Mouse (Mus musculus) CH12.LX (cell line): Measurements from ENCODE around the gene Kctd20. TPM values are rescaled to one million over a fixed set of nuclear protein-coding genes. Genes with fewer than 3 reads are reported as not detected.

Experiments used
- DNase-seq: peaks from one replicate; pipeline ENCODE4 v3.0.0-alpha.2; 2013; ENCODE audit errors: extremely low read depth
- H3K27ac ChIP-seq: 2 replicates; pipeline ENCODE4 v1.5.1; 2012; ENCODE audit warnings: low read depth, mild to moderate bottlenecking, control low read depth, moderate library complexity; ENCODE audit not compliant: insufficient read depth
- H3K27me3 ChIP-seq: replicated peaks from 2 replicates; pipeline ENCODE3; 2012; ENCODE audit warnings: inconsistent platforms
- H3K36me3 ChIP-seq, 2 experiments: replicated peaks in 1 of 2; 2 replicates each; pipeline versions ENCODE3 to v1.6.1; 2012; ENCODE audit warnings: inconsistent platforms in 1 of 2, low read length in 1 of 2, mild to moderate bottlenecking in 1 of 2, mixed read lengths in 1 of 2, moderate library complexity in 1 of 2; ENCODE audit not compliant: control insufficient read depth in 1 of 2, insufficient read depth in 1 of 2
- H3K4me1 ChIP-seq, 2 experiments: 2 replicates each; pipeline ENCODE4 v1.6.1; 2012; ENCODE audit warnings: inconsistent platforms in 1 of 2, moderate library complexity in 1 of 2; ENCODE audit not compliant: insufficient read depth in 2 of 2, control insufficient read depth in 1 of 2
- H3K4me2 ChIP-seq: 2 replicates; pipeline ENCODE4 v1.6.1; 2012; ENCODE audit warnings: low read depth, mild to moderate bottlenecking, control low read depth; ENCODE audit not compliant: poor library complexity, insufficient read depth, severe bottlenecking
- H3K4me3 ChIP-seq, 3 experiments: fragments of 150-350 bp in 1 of 3; sonication (generic) in 1 of 3; replicated peaks in 1 of 3; 2 replicates each; pipeline versions ENCODE3 to v1.5.1; 2011 to 2012; ENCODE audit warnings: low read depth in 2 of 3, low read length in 2 of 3, mild to moderate bottlenecking in 2 of 3, moderate library complexity in 2 of 3, control low read depth in 1 of 3, improper control_type of control experiment in 1 of 3, inconsistent platforms in 1 of 3, mixed read lengths in 1 of 3; ENCODE audit not compliant: poor library complexity in 1 of 3
- H3K79me2 ChIP-seq: replicated peaks from 2 replicates; pipeline ENCODE4 v1.6.1; 2012; ENCODE audit warnings: mild to moderate bottlenecking, moderate library complexity; ENCODE audit not compliant: control insufficient read depth, poor library complexity, insufficient read depth, severe bottlenecking; ENCODE audit errors: extremely low read depth
- H3K9ac ChIP-seq: 2 replicates; pipeline ENCODE4 v1.6.1; 2012; ENCODE audit warnings: low read depth, mild to moderate bottlenecking, control low read depth, moderate library complexity; ENCODE audit not compliant: insufficient read depth
- H3K9me3 ChIP-seq: replicated peaks from 2 replicates; pipeline ENCODE3; 2012; ENCODE audit warnings: low read length, inconsistent platforms, mixed read lengths
- CHD2 ChIP-seq: IDR thresholded peaks from 2 replicates; pipeline ENCODE4 v1.6.1; 2011; ENCODE audit warnings: low read length, improper control_type of control experiment
- CTCF ChIP-seq, 2 experiments: IDR thresholded peaks in 1 of 2; conservative IDR thresholded peaks in 1 of 2; 2 replicates each; pipeline ENCODE4 v1.5.1; 2011 to 2012; ENCODE audit warnings: low read depth in 2 of 2, low read length in 2 of 2, improper control_type of control experiment in 1 of 2, inconsistent platforms in 1 of 2, mild to moderate bottlenecking in 1 of 2, moderate library complexity in 1 of 2
- E2F4 ChIP-seq: IDR thresholded peaks from 2 replicates; pipeline ENCODE4 v1.6.1; 2011; ENCODE audit warnings: low read depth, low read length, improper control_type of control experiment; ENCODE audit not compliant: insufficient replicate concordance
- ETS1 ChIP-seq: conservative IDR thresholded peaks from 2 replicates; pipeline ENCODE4 v1.6.1; 2012; ENCODE audit warnings: low read depth, mild to moderate bottlenecking, inconsistent platforms, low read length, improper control_type of control experiment, moderate library complexity
- GABPA ChIP-seq: IDR thresholded peaks from 2 replicates; pipeline ENCODE4 v1.6.1; 2012; ENCODE audit warnings: low read depth, low read length, improper control_type of control experiment, inconsistent platforms; ENCODE audit not compliant: insufficient replicate concordance
- IRF4 ChIP-seq: IDR thresholded peaks from 2 replicates; pipeline ENCODE4 v1.6.1; 2014; ENCODE audit warnings: low read depth, mild to moderate bottlenecking, inconsistent platforms, low read length, improper control_type of control experiment
- JUN ChIP-seq: IDR thresholded peaks from 2 replicates; pipeline ENCODE4 v1.6.1; 2011; ENCODE audit warnings: low read depth, mild to moderate bottlenecking, low read length, improper control_type of control experiment, moderate library complexity; ENCODE audit not compliant: insufficient read depth
- KAT2A ChIP-seq: IDR thresholded peaks from 2 replicates; pipeline ENCODE4 v1.6.1; 2012; ENCODE audit warnings: low read length, improper control_type of control experiment, inconsistent platforms; ENCODE audit not compliant: insufficient replicate concordance
- MAZ ChIP-seq: IDR thresholded peaks from 2 replicates; pipeline ENCODE4 v1.6.1; 2012; ENCODE audit warnings: low read depth, mild to moderate bottlenecking, inconsistent platforms, low read length, improper control_type of control experiment, moderate library complexity
- MXI1 ChIP-seq: IDR thresholded peaks from 2 replicates; pipeline ENCODE4 v1.6.1; 2011; ENCODE audit warnings: mild to moderate bottlenecking, low read depth, low read length, improper control_type of control experiment
- MYC ChIP-seq: IDR thresholded peaks from 2 replicates; pipeline ENCODE4 v1.6.1; 2011; ENCODE audit warnings: low read depth, mild to moderate bottlenecking, improper control_type of control experiment, low read length
- NELFE ChIP-seq: IDR thresholded peaks from 2 replicates; pipeline ENCODE4 v1.6.1; 2011; ENCODE audit warnings: low read depth, low read length, improper control_type of control experiment
- NRF1 ChIP-seq: IDR thresholded peaks from 2 replicates; pipeline ENCODE4 v1.6.1; 2014; ENCODE audit warnings: low read depth, mild to moderate bottlenecking, inconsistent platforms, low read length, improper control_type of control experiment, moderate library complexity
- PAX5 ChIP-seq: IDR thresholded peaks from 2 replicates; pipeline ENCODE4 v1.6.1; 2012; ENCODE audit warnings: low read length, inconsistent platforms, mixed read lengths
- POLR2A ChIP-seq: IDR thresholded peaks from 2 replicates; pipeline ENCODE4 v1.6.1; 2011; ENCODE audit warnings: low read depth, mild to moderate bottlenecking, improper control_type of control experiment, low read length
- RAD21 ChIP-seq: IDR thresholded peaks from 2 replicates; pipeline ENCODE4 v1.6.1; 2011; ENCODE audit warnings: low read depth, mild to moderate bottlenecking, low read length, improper control_type of control experiment, moderate library complexity
- SIN3A ChIP-seq: IDR thresholded peaks from 2 replicates; pipeline ENCODE4 v1.6.1; 2012; ENCODE audit warnings: low read length, improper control_type of control experiment, inconsistent platforms
- SMC3 ChIP-seq: IDR thresholded peaks from 2 replicates; pipeline ENCODE4 v1.6.1; 2011; ENCODE audit warnings: low read depth, low read length, improper control_type of control experiment
- TBP ChIP-seq: conservative IDR thresholded peaks from 2 replicates; pipeline ENCODE4 v1.6.1; 2011; ENCODE audit warnings: low read depth, low read length, improper control_type of control experiment
- USF2 ChIP-seq: conservative IDR thresholded peaks from 2 replicates; pipeline ENCODE4 v1.6.1; 2011; ENCODE audit warnings: low read depth, low read length, improper control_type of control experiment
- ZC3H11A ChIP-seq: IDR thresholded peaks from 2 replicates; pipeline ENCODE4 v1.6.1; 2012; ENCODE audit warnings: low read depth, mild to moderate bottlenecking, inconsistent platforms, low read length, improper control_type of control experiment
- ZKSCAN1 ChIP-seq: IDR thresholded peaks from 2 replicates; pipeline ENCODE4 v1.6.1; 2012; ENCODE audit warnings: low read depth, inconsistent platforms, low read length, improper control_type of control experiment, borderline replicate concordance
- ZMIZ1 ChIP-seq: IDR thresholded peaks from 2 replicates; pipeline ENCODE4 v1.6.1; 2012; ENCODE audit warnings: low read depth, mild to moderate bottlenecking, inconsistent platforms, low read length, improper control_type of control experiment
- dilution Hi-C: fragments of 300-500 bp; cut with MboI; formaldehyde crosslinking; loops from 2 replicates; pipeline ENCODE4 v1.14.3; 2020; ENCODE audit warnings: low sequenced_read_pairs; ENCODE audit not compliant: extremely low pct_unique_long_range_greater_than_20kb, extremely low pct_ligation_motif_present
- in situ Hi-C: fragments of 300-500 bp; cut with MboI; formaldehyde crosslinking; loops from 3 replicates; pipeline ENCODE4 v1.14.3; 2019; ENCODE audit warnings: low sequenced_read_pairs, low pct_ligation_motif_present, low pct_unique_long_range_greater_than_20kb, mixed read lengths
- polyA plus RNA-seq: library from polyadenylated mRNA; unstranded; fragments of >175 nt; gene quantifications from 2 replicates; pipeline ENCODE4 v1.2.1, GENCODE M21; 2012; ENCODE audit warnings: low read depth; ENCODE audit not compliant: insufficient read length
- total RNA-seq, 2 experiments: library from RNA; depleted of rRNA; stranded (reverse); fragments of 300-350 nt in 1 of 2; fragments of >200 nt in 1 of 2; gene quantifications; 2 replicates each; pipeline ENCODE4 v1.2.3; 2012 to 2014

The Kctd20 gene
- total and polyA plus RNA-seq, 3 experiments: 40.1 to 85.2 (median 68.5) TPM

DNA sequence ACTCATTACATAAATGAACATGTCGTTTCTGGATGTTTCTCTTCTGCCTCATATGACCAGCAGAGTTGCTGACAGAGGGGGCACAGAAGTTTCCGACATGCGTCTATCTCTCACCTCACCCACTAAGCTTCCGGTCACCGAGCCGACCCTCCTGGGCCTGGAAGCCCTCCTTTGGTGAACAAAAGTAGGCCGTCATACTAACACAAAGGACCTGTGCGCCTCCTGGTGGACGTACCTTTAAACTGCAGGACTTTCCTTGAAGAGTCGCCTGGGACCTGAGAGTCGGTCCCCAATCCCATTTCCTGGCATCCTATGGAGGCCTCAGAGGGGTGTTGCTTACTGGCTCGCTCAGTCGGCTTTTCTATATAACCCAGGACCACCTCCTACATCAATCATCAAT lies 25.4 kb upstream of the Kctd20 start:
- Histone ChIP-seq H3K4me3 (no peak overlapping the region), H3K9ac (no peak overlapping the region), H3K79me2 (no peaks in the 10 kb centered on the region), H3K9me3 (no peaks in the 10 kb centered on the region), H3K36me3 (no peaks in the 10 kb centered on the region), H3K27ac (no peak overlapping the region; the same call in 1 of the 2 replicates), H3K4me2 (no peak overlapping the region), H3K27me3 (no peaks in the 10 kb centered on the region), H3K4me1 (peaks cover 16 to 32% of the 10 kb centered on the region in 2 experiments)
- 0 out of 2 replicates have a peak, but pooled peaks have one; percentile 21 for TF ChIP-seq CHD2
- no peak for TF ChIP-seq NRF1
- TF ChIP-seq RAD21: peak; percentile 85
- TF ChIP-seq PAX5: no peak
- TF ChIP-seq CTCF (conservative IDR thresholded peaks at IDR 0.05 in 1 of 2, IDR thresholded peaks at IDR 0.05 in 1 of 2; ENCODE audit: low read depth in 2 of 2, low read length in 2 of 2): peak; percentile 77 to 95
- TF ChIP-seq POLR2A: no peak
- no peak for TF ChIP-seq IRF4
- TF ChIP-seq ZMIZ1: no peak
- no peak for TF ChIP-seq GABPA
- TF ChIP-seq ETS1: no peak
- peak; percentile 56 for TF ChIP-seq ZC3H11A
- TF ChIP-seq ZKSCAN1: no peak
- TF ChIP-seq MAZ: no peak
- no peak for TF ChIP-seq JUN
- TF ChIP-seq MXI1: no peak
- TF ChIP-seq SIN3A: no peak
- TF ChIP-seq MYC: no peak
- TF ChIP-seq KAT2A: no peak
- peak; percentile 95 for TF ChIP-seq SMC3
- no peak for TF ChIP-seq TBP
- no peak for TF ChIP-seq E2F4
- no peak for TF ChIP-seq USF2
- dilution Hi-C loops: no loop called here
- peak; percentile 74 for DNase-seq
- in situ Hi-C loops: no loop called here

DNA sequence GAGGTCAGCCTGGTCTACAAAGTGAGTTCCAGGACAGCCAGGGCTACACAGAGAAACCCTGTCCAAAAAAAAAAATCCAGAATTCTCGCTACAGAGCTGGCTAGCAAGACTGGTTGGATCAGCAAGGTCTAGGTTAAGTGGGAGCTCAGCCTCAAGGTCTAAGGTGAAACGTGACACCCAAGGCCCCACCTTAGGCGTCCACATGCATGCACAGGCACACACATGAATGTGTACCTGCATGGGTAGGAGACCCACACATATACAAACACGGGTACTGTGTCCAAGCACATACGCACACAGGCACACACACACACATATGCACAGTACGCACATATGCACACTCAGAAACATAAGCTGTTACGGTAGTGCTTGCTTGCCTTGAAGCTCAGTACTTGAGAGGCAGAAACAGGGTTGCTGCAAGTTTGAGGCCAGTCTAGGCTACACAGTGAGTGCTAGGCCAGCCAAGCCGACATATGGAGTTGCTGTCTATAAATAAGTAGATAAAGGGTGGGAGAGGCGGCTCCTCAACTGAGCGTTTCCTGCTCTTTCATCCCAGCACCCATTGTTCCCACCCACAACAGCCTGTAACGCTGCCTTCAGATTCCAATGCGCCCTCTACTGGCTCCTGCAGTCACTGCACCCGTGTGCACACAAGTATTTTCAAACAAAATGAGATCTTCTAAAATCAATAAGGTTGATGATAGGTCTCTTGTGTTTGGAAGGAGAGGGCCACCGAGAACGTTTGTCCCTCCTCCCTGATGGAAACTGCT lies 24.7 kb upstream of the Kctd20 start:
- peak; percentile 81 to 86 for TF ChIP-seq CTCF (conservative IDR thresholded peaks at IDR 0.05 in 1 of 2, IDR thresholded peaks at IDR 0.05 in 1 of 2; ENCODE audit: low read depth in 2 of 2, low read length in 2 of 2)
- no peak for TF ChIP-seq NELFE
- TF ChIP-seq SMC3: peak; percentile 53
- peak; percentile 29 for TF ChIP-seq RAD21
- H3K4me2 ChIP-seq: no peak overlapping the region
- H3K9ac ChIP-seq: no peak overlapping the region
- dilution Hi-C loops: no loop called here
- peaks cover 16 to 32% of the 10 kb centered on the region in 2 experiments for H3K4me1 ChIP-seq
- DNase-seq: peak; percentile 56
- H3K9me3 ChIP-seq: no peaks in the 10 kb centered on the region
- no peak overlapping the region for H3K27ac ChIP-seq
- no peaks in the 10 kb centered on the region for H3K79me2 ChIP-seq
- no peaks in the 10 kb centered on the region for H3K36me3 ChIP-seq
- no peaks in the 10 kb centered on the region for H3K27me3 ChIP-seq
- H3K4me3 ChIP-seq: no peak overlapping the region
- in situ Hi-C loops: no loop called here
